Mouse (Mus musculus) limb, embryonic 14.5 days (tissue): ENCODE measurements around the gene Psma6. TPM values are rescaled to one million over a fixed set of nuclear protein-coding genes. Genes with fewer than 3 reads are reported as not detected.

Experiments
- ATAC-seq: fragments of 200-750 bp; cut with Nextera tagmentation; 2 replicates; pipeline ENCODE4 v1.8.0; 2017; ENCODE audit warnings: low read depth, moderate number of reproducible peaks, moderate TSS enrichment; ENCODE audit not compliant: low FRiP score
- DNase-seq: peaks from one replicate; pipeline ENCODE4 v3.0.0-alpha.2; 2015; ENCODE audit warnings: low spot score
- H3K27ac ChIP-seq: fragments of 300-500 bp; sonication (generic); replicated peaks from 2 replicates; pipeline ENCODE4 v1.5.1; 2014; ENCODE audit warnings: low read depth, mild to moderate bottlenecking, low read length, moderate library complexity, mixed read lengths
- H3K27me3 ChIP-seq: fragments of 300-500 bp; sonication (generic); 2 replicates; pipeline ENCODE4 v1.6.1; 2014; ENCODE audit warnings: low read length, mixed read lengths; ENCODE audit not compliant: control insufficient read depth, insufficient read depth
- H3K36me3 ChIP-seq: fragments of 300-500 bp; sonication (generic); 2 replicates; pipeline ENCODE4 v1.6.1; 2014; ENCODE audit warnings: mild to moderate bottlenecking, low read length, moderate library complexity, mixed read lengths; ENCODE audit not compliant: control insufficient read depth, insufficient read depth
- H3K4me1 ChIP-seq: fragments of 300-500 bp; sonication (generic); 2 replicates; pipeline ENCODE4 v1.6.1; 2014; ENCODE audit warnings: antibody characterized with exemption, low read length, mixed read lengths; ENCODE audit not compliant: control insufficient read depth, insufficient read depth
- H3K4me2 ChIP-seq: fragments of 300-500 bp; sonication (generic); replicated peaks from 2 replicates; pipeline ENCODE4 v1.6.1; 2014; ENCODE audit warnings: low read depth, mild to moderate bottlenecking, low read length, moderate library complexity; ENCODE audit not compliant: severe bottlenecking
- H3K4me3 ChIP-seq: fragments of 300-500 bp; sonication (generic); replicated peaks from 2 replicates; pipeline ENCODE4 v1.5.1; 2014; ENCODE audit warnings: low read length
- H3K9ac ChIP-seq: fragments of 300-500 bp; sonication (generic); 2 replicates; pipeline ENCODE4 v1.6.1; 2014; ENCODE audit warnings: mild to moderate bottlenecking, low read depth, low read length, moderate library complexity; ENCODE audit not compliant: severe bottlenecking
- H3K9me3 ChIP-seq: fragments of 300-500 bp; sonication (generic); 2 replicates; pipeline ENCODE4 v1.6.1; 2016; ENCODE audit warnings: low read length; ENCODE audit not compliant: control insufficient read depth
- POLR2A ChIP-seq: fragments of 200-500 bp; IDR thresholded peaks from 2 replicates; pipeline ENCODE4 v1.8.0; 2012; ENCODE audit warnings: inconsistent platforms, mild to moderate bottlenecking, moderate library complexity, borderline replicate concordance; ENCODE audit not compliant: insufficient read depth, insufficient read length; ENCODE audit errors: extremely low read depth
- WGBS: fragments of 180-500 bp; shearing (Covaris S2); extraction: QIAGEN DNeasy Blood & Tissue Kit; methylation state at CpG from one replicate; pipeline ENCODE4 v1.1.7; 2014; 5-methylcytosine and 5-hydroxymethylcytosine counted together
- polyA plus RNA-seq, 2 experiments: library from polyadenylated mRNA; depleted of rRNA in 1 of 2; stranded (reverse) in 1 of 2; unstranded in 1 of 2; fragments of >200 nt; fragmentation: Nextera tagmentation in 1 of 2; extraction: Ambion mirVana in 1 of 2; gene quantifications; 2 replicates each; pipeline versions ENCODE4 v1.2.1 to v1.2.3; 2012 to 2014

The Psma6 gene
- polyA plus RNA-seq, 2 experiments, result 167 to 425 TPM

GRCm38 (mm10) chr12:55387083-55387787 is 3.2 kb downstream of the Psma6 start:
- Histone ChIP-seq H3K4me2 (no peak overlapping the region), H3K27me3 (no peaks in the 10 kb centered on the region), H3K36me3 (no peaks in the 10 kb centered on the region), H3K4me1 (0 out of 2 replicates have a peak, but pooled peaks cover 2% of the 10 kb centered on the region), H3K27ac (no peak overlapping the region), H3K4me3 (no peak overlapping the region), H3K9ac (no peak overlapping the region), H3K9me3 (no peaks in the 10 kb centered on the region)
- 78% methylated on average over 7 of the region's 7 CpGs for WGBS
- DNase-seq (no peak), ATAC-seq (no peak)
- TF ChIP-seq POLR2A, result no peak

DNA sequence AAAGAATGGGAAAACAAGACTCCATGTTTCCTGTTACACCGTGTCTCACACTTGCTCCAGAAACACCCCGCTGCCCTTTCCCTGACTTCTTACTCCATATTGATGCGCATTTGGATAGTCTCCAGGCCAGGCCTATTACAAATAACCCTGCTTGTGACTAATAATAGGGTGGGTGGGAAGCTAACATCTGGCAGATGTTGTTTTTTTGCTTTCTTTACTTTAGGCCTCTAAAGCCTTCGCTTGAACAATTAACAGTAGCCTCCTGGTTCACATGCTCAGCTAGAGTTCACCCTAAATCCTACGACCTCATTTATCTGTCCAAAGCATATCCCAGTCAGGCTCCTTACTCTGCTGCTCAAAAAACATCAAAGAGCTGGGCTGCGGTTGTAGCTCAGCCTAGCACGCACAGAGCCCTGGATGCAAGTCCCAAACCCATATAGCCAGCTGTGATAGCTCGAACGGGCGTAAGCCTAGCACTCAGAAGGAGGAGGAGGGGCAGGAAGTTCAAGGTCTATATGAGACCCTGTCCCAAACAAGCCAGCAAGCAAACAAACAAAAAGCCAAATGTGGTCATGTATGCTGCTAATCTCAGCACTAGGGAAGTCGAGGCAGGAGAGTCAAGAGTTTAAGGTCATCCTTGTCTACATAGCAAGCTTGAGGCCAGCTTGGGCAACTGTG is 3.9 kb downstream of the Psma6 start:
- 57% methylated on average over 11 of the region's 11 CpGs for WGBS
- Histone ChIP-seq H3K36me3 (no peaks in the 10 kb centered on the region), H3K9ac (no peak overlapping the region), H3K4me2 (no peak overlapping the region), H3K27ac (no peak overlapping the region), H3K4me1 (0 out of 2 replicates have a peak, but pooled peaks cover 2% of the 10 kb centered on the region), H3K9me3 (no peaks in the 10 kb centered on the region), H3K4me3 (no peak overlapping the region), H3K27me3 (no peaks in the 10 kb centered on the region)
- ATAC-seq (no peak), DNase-seq (no peak)
- no peak for TF ChIP-seq POLR2A

DNA sequence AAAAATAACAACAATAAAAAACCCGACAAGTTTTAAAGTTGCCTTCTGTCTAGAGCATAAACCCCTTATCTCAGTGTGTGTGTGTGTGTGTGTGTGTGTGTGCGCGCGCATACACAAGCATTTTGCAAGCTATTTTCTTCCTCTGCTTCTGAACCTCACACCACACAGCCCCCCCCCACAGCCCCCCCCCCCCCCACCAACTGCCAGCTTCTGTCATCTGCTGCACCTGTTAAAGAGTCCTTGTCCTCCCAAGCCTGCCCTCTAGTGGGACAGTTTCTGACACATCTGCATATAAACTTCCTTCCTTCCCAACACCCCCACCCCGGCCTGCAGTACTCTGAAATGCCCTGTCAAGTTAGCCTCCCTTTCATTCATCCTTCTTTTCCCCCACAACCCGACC is 4.5 kb downstream of the Psma6 start:
- H3K27ac ChIP-seq, result no peak overlapping the region
- no peaks in the 10 kb centered on the region for H3K36me3 ChIP-seq
- ATAC-seq, result peak; percentile 63; the same call in 1 of the 2 replicates
- TF ChIP-seq POLR2A, result no peak
- no peak overlapping the region for H3K9ac ChIP-seq
- 0 out of 2 replicates have a peak, but pooled peaks cover 2% of the 10 kb centered on the region for H3K4me1 ChIP-seq
- no peak overlapping the region for H3K4me2 ChIP-seq
- peak; percentile 20 for DNase-seq
- H3K4me3 ChIP-seq, result no peak overlapping the region
- no peaks in the 10 kb centered on the region for H3K27me3 ChIP-seq
- no peaks in the 10 kb centered on the region for H3K9me3 ChIP-seq
- 67% methylated on average over 6 of the region's 6 CpGs for WGBS

DNA sequence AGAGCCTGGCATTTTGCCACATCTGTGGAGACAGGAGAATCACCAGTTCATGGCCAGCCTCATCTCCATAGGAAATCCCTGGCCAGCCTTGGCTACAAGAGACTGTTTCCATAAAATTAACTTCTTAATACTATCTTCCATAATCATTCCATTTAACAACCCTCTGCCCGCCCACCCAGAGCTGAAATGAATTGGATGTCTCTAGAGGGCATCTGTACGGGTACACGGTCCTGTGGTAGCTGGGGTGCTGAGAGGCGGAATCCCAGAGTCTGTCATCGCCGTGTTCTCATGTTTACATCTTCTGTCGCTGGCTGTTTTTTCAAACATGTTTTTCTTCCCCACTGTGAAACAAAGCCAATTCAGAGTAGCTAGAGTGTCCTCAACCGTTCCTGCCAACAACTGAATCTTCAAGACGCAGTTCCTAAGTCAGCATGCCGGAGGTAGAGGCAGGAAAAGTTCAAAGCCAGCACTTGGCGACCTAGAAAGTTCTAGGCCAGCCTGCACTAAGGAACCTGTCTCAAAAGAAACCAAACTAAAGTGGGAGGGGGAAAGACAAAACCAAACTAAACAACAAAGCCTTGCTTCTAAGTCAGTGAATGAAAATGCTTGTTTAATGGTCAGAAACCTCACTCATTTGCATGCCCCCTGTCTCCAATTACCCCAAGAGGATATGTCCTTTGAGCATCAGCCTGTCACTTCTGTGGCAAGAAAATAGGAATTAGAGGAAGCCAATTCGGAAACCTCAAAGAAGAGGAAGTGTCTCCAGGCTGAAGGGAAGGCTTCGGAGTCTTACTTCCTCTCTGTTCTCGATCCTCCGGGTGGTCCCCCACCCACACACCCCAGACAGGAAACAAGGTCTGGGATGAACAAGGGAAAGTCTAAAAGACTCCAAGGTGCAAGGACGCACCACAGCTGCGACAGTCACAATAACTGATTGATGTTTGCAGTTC is 5.4 kb downstream of the Psma6 start:
- Histone ChIP-seq H3K4me1 (no peaks in the 10 kb centered on the region), H3K4me3 (no peak overlapping the region), H3K9me3 (no peaks in the 10 kb centered on the region), H3K36me3 (no peaks in the 10 kb centered on the region), H3K27me3 (no peaks in the 10 kb centered on the region), H3K9ac (no peak overlapping the region), H3K27ac (0 out of 2 replicates have a peak overlapping the region, but pooled peaks have one; percentile 14), H3K4me2 (no peak overlapping the region)
- ATAC-seq (no peak), DNase-seq (no peak)
- 78% methylated on average over 17 of the region's 17 CpGs for WGBS
- TF ChIP-seq POLR2A, result no peak

GRCm38 (mm10) chr12:55392120-55392519 is 8.1 kb downstream of the Psma6 start:
- H3K4me2 ChIP-seq, result no peak overlapping the region
- H3K4me1 ChIP-seq, result no peaks in the 10 kb centered on the region
- no peak overlapping the region for H3K4me3 ChIP-seq
- no peaks in the 10 kb centered on the region for H3K36me3 ChIP-seq
- no peak for TF ChIP-seq POLR2A
- no peaks in the 10 kb centered on the region for H3K9me3 ChIP-seq
- DNase-seq (no peak), ATAC-seq (no peak)
- H3K9ac ChIP-seq, result no peak overlapping the region
- H3K27ac ChIP-seq, result no peak overlapping the region
- H3K27me3 ChIP-seq, result no peaks in the 10 kb centered on the region
